Mouse (Mus musculus): ENCODE results near the gene Bpgm. TPM values are rescaled to one million over a fixed set of nuclear protein-coding genes. Genes with fewer than 3 reads are reported as not detected.

Bpgm gene
- polyA plus RNA-seq, 1 experiment: 124 TPM

DNA sequence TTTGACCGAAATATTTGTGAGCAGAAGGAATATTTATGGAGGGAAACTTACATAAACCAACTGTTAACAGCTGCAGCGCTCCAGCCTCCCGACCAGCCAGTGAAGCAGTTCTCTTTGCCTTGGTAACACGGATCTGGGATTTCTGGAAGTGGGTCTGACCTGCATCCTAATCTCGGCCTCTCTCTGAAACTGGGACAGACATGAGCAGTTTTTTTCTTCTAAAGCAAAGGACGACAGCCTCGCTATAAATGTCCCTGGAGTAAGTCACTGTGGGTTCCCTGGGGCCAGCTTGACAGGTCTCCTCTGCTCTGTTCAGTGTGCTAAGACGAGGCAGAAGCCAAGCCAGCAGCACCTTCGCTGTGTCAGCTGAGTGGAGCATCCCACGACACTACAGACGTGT is 29.9 kb downstream of the Bpgm start:
- TF ChIP-seq POLR2A (IDR thresholded peaks at IDR 0.05; ENCODE audit: control insufficient read depth, low read depth, low read length): no peak
- no peak for TF ChIP-seq CTCF (IDR thresholded peaks at IDR 0.05; ENCODE audit: control insufficient read depth, insufficient read depth, insufficient replicate concordance, low read depth, low read length)
- Histone ChIP-seq H3K27ac (ENCODE audit: control insufficient read depth, insufficient read depth, low read depth, low read length) (no peak overlapping the region), H3K36me3 (ENCODE audit: control insufficient read depth, insufficient read depth, low read length) (no peaks in the 10 kb centered on the region; the same call in 1 of the 2 replicates), H3K4me1 (ENCODE audit: control insufficient read depth, insufficient read depth, low read length) (no peaks in the 10 kb centered on the region), H3K27me3 (ENCODE audit: control insufficient read depth, insufficient read depth, low read length) (no peaks in the 10 kb centered on the region), H3K4me3 (ENCODE audit: control insufficient read depth, low read depth, low read length) (no peak overlapping the region)

DNA sequence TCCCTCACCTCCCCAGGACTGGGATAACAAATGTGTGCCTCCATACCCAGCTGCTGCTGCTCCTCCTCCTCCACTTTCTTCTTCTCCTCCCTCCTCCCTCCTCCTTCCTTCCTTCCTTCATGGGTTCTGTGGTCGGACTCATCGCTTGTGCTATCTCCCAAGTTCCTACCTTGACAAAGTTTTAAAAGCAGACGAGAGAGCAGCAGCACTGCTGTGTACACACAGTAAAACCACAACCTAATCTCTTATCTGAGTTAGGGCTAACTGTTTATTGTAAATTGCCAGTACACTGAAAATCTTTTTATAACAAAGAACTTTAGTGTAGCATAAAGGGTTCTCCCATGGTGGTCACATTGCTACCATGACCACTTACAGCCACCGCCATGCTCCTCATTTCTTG is 31.6 kb downstream of the Bpgm start:
- TF ChIP-seq CTCF (IDR thresholded peaks at IDR 0.05; ENCODE audit: control insufficient read depth, insufficient read depth, insufficient replicate concordance, low read depth, low read length) (no peak), POLR2A (IDR thresholded peaks at IDR 0.05; ENCODE audit: control insufficient read depth, low read depth, low read length) (no peak)
- H3K36me3 ChIP-seq (ENCODE audit: control insufficient read depth, insufficient read depth, low read length): no peaks in the 10 kb centered on the region; the same call in 1 of the 2 replicates
- H3K4me1 ChIP-seq (ENCODE audit: control insufficient read depth, insufficient read depth, low read length): no peaks in the 10 kb centered on the region
- no peaks in the 10 kb centered on the region for H3K27me3 ChIP-seq (ENCODE audit: control insufficient read depth, insufficient read depth, low read length)
- no peak overlapping the region for H3K4me3 ChIP-seq (ENCODE audit: control insufficient read depth, low read depth, low read length)
- H3K27ac ChIP-seq (ENCODE audit: control insufficient read depth, insufficient read depth, low read depth, low read length): no peak overlapping the region

DNA sequence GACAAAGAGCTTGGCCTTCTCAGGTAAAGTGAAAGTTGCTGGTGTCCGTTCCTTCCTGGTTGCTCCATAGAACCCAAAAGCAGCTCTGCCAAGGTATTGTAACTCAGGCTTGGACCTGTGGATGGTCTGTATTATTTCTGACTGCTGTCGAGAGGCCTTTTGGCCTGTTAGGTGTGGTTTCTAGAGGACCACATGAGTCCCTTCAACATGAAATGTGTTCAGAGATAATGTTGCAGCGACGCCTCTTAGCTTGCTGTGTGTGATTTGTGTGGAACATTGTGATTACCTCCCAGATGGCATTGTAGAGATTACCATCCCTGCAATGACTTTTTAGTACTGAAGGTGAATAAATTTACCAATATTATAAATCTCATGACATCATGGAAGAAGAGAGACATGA is 32.0 kb downstream of the Bpgm start:
- no peaks in the 10 kb centered on the region for H3K4me1 ChIP-seq (ENCODE audit: control insufficient read depth, insufficient read depth, low read length)
- no peak for TF ChIP-seq CTCF (IDR thresholded peaks at IDR 0.05; ENCODE audit: control insufficient read depth, insufficient read depth, insufficient replicate concordance, low read depth, low read length)
- TF ChIP-seq POLR2A (IDR thresholded peaks at IDR 0.05; ENCODE audit: control insufficient read depth, low read depth, low read length): no peak
- no peak overlapping the region for H3K4me3 ChIP-seq (ENCODE audit: control insufficient read depth, low read depth, low read length)
- no peaks in the 10 kb centered on the region for H3K27me3 ChIP-seq (ENCODE audit: control insufficient read depth, insufficient read depth, low read length)
- H3K27ac ChIP-seq (ENCODE audit: control insufficient read depth, insufficient read depth, low read depth, low read length): no peak overlapping the region
- no peaks in the 10 kb centered on the region; the same call in 1 of the 2 replicates for H3K36me3 ChIP-seq (ENCODE audit: control insufficient read depth, insufficient read depth, low read length)

DNA sequence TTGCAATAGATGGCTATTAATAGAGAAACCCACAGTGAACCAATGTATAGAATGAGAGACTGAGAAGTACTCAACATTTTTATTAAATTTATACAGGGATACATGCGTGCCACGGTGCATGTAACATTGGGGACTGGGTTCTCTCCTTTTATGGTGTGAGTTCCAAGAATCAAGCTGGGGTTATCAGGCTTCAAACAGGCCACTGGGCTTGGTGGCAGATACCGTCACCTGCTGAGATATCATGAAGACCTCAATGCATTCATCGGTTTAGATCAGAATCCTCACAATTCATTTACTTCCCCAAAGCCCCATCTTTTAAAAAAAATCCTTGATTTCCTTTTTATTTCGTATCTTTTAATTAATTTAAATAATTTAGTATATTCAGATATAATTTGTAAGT is 34.3 kb downstream of the Bpgm start:
- TF ChIP-seq POLR2A (IDR thresholded peaks at IDR 0.05; ENCODE audit: control insufficient read depth, low read depth, low read length): no peak
- no peak for TF ChIP-seq CTCF (IDR thresholded peaks at IDR 0.05; ENCODE audit: control insufficient read depth, insufficient read depth, insufficient replicate concordance, low read depth, low read length)
- no peaks in the 10 kb centered on the region for H3K27me3 ChIP-seq (ENCODE audit: control insufficient read depth, insufficient read depth, low read length)

DNA sequence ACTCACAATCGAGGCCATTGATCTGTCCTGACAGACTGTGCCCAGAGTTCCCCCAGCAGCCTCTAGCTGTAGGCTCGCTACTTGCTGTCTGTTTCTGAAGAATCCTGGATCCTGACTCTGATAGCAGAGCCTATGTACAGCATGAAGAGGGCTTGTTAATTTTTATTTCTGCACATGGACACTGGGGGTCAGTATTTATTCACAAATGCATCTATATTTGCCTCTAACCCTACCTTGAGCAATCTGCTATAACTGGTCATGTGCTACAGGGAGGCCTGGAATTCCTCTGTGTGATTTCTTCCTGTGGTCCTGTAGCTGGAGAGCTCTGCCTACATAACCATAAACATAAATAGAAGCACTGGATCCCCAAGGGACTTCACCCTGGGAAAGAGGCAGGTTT is 35.4 kb downstream of the Bpgm start:
- H3K4me1 ChIP-seq (ENCODE audit: control insufficient read depth, insufficient read depth, low read length): no peaks in the 10 kb centered on the region
- no peak overlapping the region for H3K27ac ChIP-seq (ENCODE audit: control insufficient read depth, insufficient read depth, low read depth, low read length)
- no peaks in the 10 kb centered on the region for H3K36me3 ChIP-seq (ENCODE audit: control insufficient read depth, insufficient read depth, low read length)
- no peaks in the 10 kb centered on the region for H3K27me3 ChIP-seq (ENCODE audit: control insufficient read depth, insufficient read depth, low read length)
- TF ChIP-seq CTCF (IDR thresholded peaks at IDR 0.05; ENCODE audit: control insufficient read depth, insufficient read depth, insufficient replicate concordance, low read depth, low read length): peak; percentile 16; the same call in 1 of the 2 replicates
- TF ChIP-seq POLR2A (IDR thresholded peaks at IDR 0.05; ENCODE audit: control insufficient read depth, low read depth, low read length): no peak
- no peak overlapping the region for H3K4me3 ChIP-seq (ENCODE audit: control insufficient read depth, low read depth, low read length)

More for the DNA sequence above, 34.3 kb downstream of the Bpgm start:
- Histone ChIP-seq H3K36me3 (ENCODE audit: control insufficient read depth, insufficient read depth, low read length) (no peaks in the 10 kb centered on the region), H3K4me3 (ENCODE audit: control insufficient read depth, low read depth, low read length) (no peak overlapping the region), H3K27ac (ENCODE audit: control insufficient read depth, insufficient read depth, low read depth, low read length) (no peak overlapping the region), H3K4me1 (ENCODE audit: control insufficient read depth, insufficient read depth, low read length) (no peaks in the 10 kb centered on the region)

DNA sequence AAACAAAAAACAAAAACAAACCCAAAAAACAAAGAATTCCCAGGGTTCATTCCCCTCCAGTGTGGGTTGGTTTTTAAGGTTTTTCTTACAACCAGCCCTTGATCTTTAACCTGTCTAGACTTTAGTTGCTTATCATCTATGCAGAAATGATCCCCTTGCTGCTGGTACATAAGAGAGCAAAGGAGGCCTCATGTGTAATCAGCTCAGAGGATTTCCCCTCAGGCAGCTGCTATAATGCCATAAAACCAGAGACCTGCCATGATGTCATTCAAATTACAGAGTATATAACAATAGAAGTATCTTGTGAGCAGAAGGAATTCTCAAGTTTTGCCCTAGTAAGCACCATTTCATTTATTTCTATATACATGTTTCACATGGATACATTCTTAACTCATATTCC is 36.7 kb downstream of the Bpgm start:
- no peak overlapping the region for H3K4me3 ChIP-seq (ENCODE audit: control insufficient read depth, low read depth, low read length)
- TF ChIP-seq CTCF (IDR thresholded peaks at IDR 0.05; ENCODE audit: control insufficient read depth, insufficient read depth, insufficient replicate concordance, low read depth, low read length): no peak
- TF ChIP-seq POLR2A (IDR thresholded peaks at IDR 0.05; ENCODE audit: control insufficient read depth, low read depth, low read length): no peak
- H3K36me3 ChIP-seq (ENCODE audit: control insufficient read depth, insufficient read depth, low read length): no peaks in the 10 kb centered on the region
- H3K4me1 ChIP-seq (ENCODE audit: control insufficient read depth, insufficient read depth, low read length): no peaks in the 10 kb centered on the region
- H3K27me3 ChIP-seq (ENCODE audit: control insufficient read depth, insufficient read depth, low read length): no peaks in the 10 kb centered on the region
- no peak overlapping the region for H3K27ac ChIP-seq (ENCODE audit: control insufficient read depth, insufficient read depth, low read depth, low read length)

DNA sequence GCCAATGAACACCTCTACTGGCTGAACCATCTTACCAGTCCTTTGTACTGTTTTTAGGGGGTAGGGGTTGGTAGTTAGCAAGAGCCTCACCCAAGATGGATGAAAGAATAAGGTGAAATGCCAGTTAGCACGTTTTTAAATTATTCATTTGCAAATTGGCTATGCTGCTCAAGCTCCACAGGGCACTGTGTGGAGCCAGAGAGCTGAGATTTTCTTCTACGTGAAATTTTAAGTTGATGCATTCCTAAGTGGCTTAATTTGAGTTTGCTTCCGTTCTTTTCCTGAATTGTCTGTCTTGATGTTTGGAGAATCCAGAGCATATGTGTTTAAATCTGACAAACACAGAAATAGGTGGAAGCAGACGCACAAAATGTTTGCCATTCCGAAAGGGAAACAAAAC is 38.6 kb downstream of the Bpgm start:
- TF ChIP-seq POLR2A (IDR thresholded peaks at IDR 0.05; ENCODE audit: control insufficient read depth, low read depth, low read length): no peak
- TF ChIP-seq CTCF (IDR thresholded peaks at IDR 0.05; ENCODE audit: control insufficient read depth, insufficient read depth, insufficient replicate concordance, low read depth, low read length): no peak
- no peak overlapping the region for H3K4me3 ChIP-seq (ENCODE audit: control insufficient read depth, low read depth, low read length)

More for the DNA sequence above, 38.6 kb downstream of the Bpgm start:
- no peaks in the 10 kb centered on the region for H3K4me1 ChIP-seq (ENCODE audit: control insufficient read depth, insufficient read depth, low read length)
- H3K27ac ChIP-seq (ENCODE audit: control insufficient read depth, insufficient read depth, low read depth, low read length): no peak overlapping the region
- no peaks in the 10 kb centered on the region for H3K27me3 ChIP-seq (ENCODE audit: control insufficient read depth, insufficient read depth, low read length)
- no peaks in the 10 kb centered on the region for H3K36me3 ChIP-seq (ENCODE audit: control insufficient read depth, insufficient read depth, low read length)

All from testis, adult 2 months (tissue).